Mouse (Mus musculus) R1 (cell line): ENCODE measurements around the gene Trim10.
"Not testable (repeated sequence)": the region's sequence is repeated elsewhere in the genome, so short reads cannot be mapped to it uniquely, and the experiment has no call there.

Experiments
- DNase-seq: peaks from one replicate; pipeline ENCODE4 v3.0.0-alpha.2; 2018; ENCODE audit warnings: low read depth, low spot score

Trim10 gene

DNA sequence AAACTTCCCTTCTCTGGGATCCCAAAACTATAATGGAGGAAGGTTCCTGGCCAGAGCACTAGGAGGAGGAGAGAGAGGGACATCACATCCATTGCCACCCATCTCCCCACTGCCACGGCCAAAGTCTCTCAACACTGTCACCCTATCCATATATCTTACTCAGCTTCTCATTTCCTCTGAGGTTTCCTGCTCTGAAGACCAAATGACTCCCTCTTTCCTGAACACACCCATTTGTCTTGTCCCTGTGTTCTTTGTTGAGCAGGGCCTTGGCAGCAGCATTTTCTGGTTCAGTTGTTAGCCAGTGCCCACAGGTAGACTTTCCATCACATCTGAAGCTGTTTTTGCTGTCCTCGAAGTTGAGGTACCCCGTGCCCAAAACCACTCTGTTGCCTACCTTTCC is 11.2 kb upstream of the Trim10 start:
- no peak for DNase-seq

DNA sequence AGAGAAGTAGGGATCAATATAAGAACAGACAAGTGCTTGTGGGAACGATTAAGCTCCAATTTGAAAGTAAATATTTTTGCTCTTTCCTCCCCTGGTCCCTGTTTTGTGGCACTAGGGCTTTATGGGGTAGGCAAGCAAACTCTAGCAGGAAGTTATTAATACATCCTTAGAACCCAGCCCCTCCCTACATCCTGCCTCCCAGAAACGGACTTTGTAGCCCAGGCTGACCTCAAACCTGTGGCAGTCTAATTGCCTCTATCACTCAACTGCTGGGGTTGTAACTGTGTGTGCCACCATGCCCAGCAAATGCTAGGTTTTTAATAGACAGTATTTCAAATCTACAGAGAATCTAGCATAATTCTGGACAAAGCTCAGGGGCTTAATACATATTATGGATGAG is 7.7 kb upstream of the Trim10 start:
- no peak for DNase-seq

DNA sequence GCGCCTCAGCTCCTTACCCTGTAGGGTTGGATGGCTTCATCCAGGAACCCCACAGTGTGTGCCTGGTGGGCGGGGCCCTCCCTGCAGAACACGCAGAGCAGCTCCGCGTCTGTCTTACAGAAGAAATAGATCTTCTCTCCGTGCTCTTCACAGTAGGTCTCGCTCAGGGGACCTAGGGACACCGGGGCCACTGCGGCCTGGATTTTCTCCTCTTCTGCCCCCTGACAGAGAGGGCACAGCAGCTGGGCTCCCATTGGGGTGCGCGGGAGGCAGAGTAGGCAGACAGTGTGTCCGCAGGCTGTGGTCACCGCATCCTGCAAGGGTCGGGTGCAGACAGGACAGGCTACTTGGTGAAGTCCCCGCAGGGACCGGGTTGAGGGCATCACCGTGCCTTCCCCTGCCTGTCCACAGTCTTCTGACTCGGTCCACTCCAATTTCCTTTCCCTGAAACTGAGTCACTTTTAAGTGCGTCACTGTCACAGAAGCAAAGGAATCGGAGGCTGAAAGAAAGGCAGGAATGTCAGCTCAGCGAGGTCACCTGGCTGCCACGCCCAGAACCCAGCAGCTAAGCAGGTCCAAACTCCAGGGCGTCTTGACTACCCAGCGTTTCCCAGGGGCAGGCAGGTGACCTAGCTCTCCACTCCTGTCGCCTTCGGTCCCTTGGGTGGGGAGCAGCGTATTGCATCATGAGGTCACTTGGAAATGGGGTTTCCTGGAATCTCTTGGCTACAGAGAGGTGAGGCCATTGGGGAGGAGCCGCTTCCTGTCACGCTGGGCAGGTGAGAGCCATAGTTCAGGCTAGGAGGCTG is 2.5 kb upstream of the Trim10 start, which contains the start of gene Trim15:
Gene Trim15, minus strand, starts transcription at position 492 of the 809 bp plus-strand sequence.
- DNase-seq = peak; percentile 48

DNA sequence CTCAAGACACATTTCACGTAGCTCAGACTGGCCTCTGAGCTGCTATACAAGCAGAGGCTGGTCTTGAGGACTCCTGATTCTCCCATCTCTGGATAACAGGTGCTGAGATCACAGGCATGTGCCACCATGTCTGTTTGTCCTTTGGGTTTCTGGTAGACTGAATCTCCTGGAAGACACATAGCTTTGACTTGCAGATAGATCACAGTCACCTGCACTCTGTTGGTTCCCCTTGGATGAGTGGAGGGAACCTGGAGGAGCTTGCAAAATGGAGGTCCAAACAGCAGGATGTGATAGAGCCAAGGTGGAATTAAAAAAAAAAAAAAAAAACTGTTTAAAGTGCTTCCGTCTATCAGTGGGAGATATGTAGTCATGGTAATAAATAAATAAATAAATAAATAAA is 538 bp upstream of the Trim10 start:
- no peak for DNase-seq

DNA sequence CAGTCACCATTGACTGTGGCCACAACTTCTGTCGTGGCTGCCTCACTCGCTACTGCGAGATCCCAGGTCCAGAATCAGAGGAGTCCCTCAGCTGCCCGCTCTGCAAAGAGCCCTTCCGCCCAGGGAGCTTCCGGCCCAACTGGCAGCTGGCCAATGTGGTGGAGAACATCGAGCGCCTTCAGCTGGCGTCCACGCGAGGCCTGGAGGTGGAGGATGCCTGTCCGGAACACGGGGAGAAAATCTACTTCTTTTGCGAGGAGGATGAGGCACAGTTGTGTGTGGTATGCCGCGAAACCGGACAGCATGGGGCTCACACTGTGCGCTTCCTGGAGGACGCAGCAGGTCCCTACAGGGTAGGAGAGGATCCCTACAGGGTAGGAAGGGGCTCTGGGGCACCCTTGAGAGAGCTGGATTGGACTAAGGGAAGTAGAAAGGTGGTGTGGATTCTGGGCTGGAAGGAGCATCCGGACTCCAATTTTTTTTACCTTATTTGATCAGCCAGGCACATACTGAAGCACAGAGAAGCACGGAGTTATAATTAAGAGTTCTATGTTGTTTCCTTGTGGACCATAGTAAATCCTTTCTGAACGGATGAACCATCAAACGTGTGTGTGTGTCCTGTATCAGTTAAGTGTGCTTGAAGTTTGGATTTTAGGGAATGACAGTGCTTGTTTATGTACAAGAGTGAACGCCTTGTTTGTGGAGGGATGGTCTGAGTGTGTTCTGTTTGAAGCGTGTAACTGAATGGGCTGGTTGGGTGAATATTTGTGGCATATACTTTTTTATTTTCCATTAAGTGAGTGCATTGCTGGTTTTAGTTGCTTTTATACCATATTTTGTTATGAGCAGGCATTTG is 809 bp downstream of the Trim10 start:
- no peak for DNase-seq

DNA sequence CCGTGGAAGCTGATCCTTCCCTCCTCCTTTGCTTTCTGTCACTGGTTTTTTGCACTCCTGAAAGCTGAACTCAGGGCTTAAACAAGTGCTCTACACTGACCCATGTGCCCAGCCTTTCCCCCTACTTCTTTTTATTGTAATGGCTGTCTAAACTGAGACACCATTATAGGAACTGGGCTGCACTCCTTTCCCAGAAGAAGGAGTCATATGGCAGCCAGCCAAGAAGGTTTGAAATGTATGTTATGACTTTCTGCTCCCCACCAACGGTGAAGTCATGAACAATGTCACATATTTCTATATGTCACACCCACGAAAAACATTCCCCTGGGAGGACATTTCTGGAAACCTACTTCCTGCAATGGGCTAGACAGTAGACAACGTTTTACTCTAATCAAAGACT is 5.3 kb downstream of the Trim10 start:
- DNase-seq = no peak

DNA sequence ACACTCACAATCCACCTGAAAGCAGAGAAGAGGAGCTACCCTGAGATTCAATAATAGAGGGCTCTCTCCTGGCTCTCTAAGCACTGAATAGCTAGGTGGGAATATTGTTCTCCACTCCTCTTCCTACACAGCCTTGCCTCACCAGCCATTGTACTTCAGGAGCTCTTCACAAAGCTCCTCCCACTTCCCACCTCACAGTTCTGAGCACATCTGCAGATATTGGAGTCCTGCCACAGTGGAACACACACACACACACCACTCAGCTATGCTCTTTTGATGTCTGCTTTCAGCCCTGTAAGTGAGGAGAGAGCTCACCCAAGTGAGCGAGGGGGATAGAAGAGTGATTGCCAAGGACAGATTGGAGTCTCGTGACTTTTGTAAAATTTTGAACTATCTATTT is 14.0 kb downstream of the Trim10 start:
- DNase-seq = no peak

DNA sequence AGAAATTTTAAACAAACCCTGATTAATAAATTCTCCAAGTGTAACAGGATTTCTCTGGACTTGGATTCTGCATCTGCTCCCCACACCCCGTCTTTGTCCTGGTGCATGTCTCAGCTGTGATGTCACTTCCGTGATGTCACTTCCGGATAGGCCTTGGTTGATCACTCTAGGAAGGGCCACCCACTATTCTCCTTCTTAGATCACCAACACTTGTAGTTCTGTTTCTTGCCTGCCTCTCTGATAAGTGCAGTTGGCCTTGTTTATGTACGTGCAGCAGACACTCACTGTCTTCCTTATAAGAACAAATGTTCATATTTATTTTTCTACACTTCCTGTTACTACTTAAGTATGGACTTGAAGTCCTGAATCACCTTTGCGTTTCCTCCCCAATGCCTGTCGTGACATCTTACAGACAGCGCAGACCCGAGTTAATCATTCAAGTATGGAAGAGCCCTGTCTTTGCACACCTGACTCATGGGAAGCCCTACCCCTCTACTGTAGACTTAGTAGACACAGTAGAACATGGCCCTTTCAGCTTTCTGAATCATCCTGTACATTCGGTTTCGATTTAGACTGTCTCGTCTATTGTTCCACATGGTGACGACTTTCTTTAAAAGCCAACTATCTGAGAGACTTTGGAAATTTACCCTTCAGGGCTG is 15.9 kb downstream of the Trim10 start:
- no peak for DNase-seq

DNA sequence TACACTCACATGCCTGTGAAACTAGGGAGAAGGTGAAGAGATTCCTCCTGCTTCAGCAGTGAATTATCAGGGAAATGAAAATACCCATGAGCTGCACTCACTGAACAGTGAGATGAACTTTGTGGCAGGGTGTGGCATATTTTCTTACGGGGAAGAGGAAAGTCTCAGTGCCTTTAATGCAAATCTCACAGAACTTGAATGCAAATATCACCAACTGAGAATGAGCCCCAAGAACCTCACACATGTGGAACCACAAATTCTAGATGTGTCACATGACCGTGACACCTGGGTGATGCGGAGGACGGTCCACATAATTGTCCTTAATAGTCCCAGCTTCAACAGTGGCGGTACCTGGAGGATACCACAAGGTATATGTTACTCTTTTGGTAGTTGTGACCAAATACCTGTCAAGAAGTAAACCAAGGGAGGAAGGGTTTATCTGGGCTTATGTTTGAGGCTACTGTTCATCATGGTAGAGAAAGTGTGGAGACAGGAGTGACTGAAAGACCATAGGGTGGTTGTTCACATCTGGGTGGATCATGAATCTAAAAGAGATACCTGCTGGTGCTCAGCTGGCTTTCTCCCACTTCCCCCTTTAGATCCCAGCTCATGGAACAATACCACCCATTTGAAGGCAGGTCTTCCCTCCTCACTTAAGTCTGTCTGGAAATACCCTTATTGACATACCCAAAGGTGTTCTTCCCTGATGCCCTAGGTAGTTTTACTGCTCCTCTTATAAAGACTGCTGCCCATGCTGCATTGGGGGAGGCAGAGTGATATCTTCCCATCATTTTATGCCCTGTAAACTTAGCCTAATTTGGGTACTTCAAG is 20.9 kb downstream of the Trim10 start, which contains the start of gene Trim40:
Gene Trim40, minus strand, starts transcription at position 51 of the 831 bp plus-strand sequence.
- DNase-seq = no peak

DNA sequence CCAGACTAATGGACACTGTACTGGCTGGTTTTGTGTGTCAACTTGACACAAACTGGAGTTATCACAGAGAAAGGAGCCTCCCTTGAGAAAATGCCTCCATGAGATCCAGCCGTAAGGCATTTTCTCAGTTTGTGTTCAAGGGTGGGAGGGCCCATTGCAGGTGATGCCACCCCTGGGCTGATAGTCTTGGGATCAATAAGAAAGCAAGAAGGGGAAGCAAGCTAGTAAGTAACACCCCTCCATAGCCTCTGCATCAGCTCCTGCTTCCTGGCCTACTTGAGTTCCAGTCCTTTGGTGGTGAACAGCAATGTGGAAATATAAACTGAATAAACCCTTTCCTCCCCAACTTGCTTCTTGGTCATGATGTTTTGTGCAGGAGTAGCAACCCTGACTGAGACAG is 22.1 kb downstream of the Trim10 start:
- not testable (repeated sequence) for DNase-seq

DNA sequence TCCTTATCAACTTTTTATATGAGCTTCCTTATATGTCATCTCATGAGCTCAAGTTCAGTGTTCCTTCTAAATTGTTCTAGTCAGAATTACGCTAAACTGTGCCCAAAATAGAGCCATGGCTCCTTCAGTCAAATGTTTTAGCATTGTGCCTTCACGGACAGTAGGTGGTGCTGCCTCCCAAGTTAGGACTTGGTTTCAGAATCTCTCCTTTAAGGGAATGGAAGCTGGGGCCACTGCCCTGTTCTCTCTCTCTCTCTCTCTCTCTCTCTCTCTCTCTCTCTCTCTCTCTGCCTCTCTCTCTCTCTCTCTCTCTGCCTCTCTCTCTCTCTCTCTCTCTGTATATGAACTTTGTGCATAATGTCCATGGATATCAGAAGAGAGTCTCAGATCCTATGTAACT is 23.0 kb downstream of the Trim10 start:
- DNase-seq = peak; percentile 71

DNA sequence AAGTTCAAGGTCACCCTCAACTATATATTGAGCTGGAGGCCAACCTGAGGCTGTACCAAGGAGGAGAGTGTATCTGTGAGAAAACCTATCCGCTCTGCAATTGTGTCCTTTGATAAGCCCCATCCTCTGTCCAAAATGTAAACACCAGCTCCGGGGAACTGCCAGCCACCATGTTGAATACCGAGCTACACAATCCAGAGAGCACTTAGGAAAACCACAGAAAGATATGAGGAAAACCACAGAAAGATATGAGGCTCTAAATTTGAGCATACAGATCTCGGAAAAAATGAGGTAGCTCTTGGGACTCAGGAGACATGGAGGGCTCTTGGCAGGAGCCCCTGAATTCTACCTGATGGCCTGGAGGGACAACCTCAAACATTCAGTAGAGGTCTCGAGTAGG is 24.0 kb downstream of the Trim10 start:
- no peak for DNase-seq

DNA sequence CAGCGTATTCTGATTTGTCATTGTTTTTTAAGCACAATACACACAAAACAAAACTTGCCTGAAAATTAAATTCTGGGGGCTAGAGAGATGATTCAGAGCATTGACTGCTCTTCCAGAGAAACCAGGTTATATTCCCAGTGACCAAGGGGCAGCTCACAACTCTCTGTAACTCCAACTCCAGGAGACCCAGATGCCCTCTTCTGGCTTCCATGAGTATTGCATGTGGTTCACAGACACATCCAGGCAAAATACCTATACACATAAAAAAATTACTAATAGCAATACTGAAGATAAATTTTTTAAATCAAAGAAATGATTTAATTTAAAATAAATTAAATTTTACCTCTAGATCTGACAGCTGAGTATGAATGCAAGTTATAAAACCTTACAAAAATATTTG is 27.2 kb downstream of the Trim10 start:
- DNase-seq = peak; percentile 69

DNA sequence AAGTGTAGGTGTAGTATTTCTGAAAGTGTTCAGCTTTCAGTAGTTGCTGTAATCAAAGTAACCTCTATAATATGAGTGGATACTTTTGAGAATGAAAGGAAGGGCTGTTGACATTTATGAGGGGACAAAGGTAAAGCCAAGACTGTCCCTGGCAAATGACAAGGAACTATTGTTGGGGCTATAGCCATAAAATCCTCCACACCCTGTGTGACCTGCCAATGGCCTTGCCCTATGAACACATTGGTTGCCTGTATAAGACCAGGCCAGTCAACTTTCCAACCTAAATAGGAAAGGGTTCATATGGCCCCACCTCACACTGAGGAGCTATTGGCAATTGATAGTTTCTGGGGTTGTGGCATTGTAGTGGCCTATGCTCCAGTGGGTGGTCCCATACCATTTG is 27.7 kb downstream of the Trim10 start:
- DNase-seq = no peak

DNA sequence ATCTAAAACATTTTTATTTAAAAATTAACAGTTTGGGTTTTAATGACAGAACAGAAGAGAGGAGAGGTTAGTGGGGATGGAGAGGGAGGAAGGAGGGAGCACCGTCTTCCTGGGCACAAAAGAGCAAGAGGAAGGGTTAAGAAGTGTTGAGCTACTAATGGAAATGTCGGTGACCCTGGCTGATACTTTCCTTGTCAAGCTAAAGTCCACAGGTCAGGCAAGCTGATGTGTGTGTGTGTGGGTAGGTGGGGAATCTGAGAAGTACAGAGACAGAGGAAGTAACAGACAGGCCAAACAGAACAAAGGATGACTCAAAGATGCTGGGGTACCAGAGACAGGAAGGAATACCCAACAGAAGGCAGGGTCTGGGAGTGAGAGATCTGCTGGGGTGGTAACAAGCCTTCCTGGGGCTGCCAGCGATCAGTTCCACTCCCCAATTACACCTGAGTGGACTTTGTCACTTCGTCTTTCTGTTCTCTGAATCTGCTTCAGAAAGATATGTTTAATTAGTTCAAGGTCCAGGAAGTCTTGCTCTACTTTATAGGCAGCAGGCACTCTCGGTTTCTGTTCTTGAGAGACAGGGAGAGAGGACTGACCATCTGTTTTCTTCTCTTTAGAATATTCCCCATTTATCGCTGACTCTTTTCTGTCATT is 28.3 kb downstream of the Trim10 start, which contains the start of gene Trim31:
Gene Trim31, plus strand, starts transcription at position 567 of the 654 bp plus-strand sequence.
- no peak for DNase-seq

DNA sequence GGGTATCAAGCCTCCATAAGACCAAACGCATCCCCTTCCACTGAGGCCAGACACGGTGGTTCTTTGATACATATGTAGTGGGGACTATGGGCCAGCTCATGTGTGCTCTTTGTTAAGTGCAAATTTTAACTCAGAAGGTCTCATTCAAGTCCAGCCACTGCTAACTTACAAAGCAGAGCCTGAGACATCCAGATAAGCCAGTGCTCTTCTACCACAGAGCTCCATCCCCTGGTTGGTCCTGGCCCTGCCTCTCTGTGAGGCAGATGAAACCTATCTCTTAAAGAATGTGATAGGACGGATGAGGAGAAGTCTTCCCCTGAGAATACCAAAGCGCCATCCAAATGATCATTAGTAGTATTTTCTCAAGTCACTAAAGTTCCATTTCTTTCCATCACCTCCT is 30.0 kb downstream of the Trim10 start:
- DNase-seq = no peak

DNA sequence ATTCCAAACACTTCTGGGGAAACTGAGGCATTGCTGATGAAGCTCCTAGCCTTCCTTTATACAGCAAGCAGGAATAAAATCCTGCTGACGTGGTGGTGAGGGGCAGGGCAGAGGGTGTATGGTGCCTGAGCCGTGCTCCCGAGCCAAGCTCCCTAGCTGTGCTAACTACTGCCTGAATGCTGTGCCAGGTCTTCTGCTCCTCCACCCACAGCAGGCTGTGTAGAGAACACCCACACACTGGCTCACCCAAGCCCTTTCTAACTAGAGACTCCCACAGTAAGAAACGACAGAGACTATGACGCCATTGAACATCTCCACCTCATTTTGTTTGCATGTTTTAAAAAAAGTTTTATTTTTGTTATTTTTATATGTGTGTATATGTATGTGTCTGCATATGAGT is 30.6 kb downstream of the Trim10 start:
- DNase-seq = no peak

DNA sequence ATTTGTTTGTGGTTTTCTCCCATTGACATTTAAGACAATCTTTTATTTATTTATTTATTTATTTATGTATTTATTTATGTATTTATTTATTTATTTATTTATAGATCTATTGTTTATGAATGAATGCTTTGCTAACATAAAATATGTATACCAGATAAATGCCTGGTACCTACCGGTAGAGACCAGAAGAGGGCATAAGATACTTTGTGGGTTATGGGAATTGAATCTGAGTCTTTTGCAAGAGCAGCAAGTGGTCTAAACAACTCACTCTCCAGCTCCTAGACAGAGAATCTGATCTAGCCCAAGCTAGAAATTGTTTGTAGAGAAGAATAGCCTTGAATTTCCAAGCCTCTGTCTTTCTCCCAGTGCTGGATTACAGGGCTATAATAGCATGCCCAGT is 31.3 kb downstream of the Trim10 start:
- no peak for DNase-seq

DNA sequence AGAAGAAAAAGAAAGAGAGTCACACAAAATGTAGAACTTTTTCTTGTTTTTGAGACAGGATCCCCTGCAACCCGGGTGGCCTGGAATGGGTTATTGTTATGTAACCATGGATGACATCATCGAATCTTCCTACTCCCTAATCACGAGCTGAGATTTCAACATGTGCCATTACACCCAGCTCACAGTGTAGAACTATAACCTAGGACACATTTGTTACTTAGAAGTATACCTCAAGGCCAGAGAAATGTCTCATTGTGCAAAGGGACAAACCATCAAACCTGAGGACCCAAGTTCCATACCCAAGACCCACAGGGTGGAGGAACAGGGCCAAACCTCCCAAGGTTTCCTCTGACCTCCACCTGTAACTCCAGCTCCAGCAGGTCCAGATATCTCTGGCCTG is 34.3 kb downstream of the Trim10 start:
- DNase-seq = no peak

DNA sequence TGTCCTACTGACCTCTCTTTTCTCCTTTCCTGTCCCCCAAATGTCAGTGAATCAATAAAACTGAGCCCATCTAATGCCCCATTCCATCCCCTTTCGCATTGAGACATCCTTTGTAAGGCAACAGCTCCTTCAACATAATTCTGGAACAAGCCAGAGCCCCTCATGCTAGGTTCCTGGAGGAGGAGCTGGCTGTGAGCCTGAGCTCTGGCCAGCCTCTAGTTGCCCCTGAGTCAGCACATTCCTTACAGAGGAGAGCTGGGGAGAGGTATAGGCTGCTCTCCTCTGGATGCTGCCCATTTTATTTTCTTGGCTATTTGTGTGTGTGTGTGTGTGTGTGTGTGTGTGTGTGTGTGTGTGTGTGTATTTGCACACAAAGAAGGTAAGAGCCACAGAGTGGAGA is 38.9 kb downstream of the Trim10 start:
- DNase-seq = no peak

DNA sequence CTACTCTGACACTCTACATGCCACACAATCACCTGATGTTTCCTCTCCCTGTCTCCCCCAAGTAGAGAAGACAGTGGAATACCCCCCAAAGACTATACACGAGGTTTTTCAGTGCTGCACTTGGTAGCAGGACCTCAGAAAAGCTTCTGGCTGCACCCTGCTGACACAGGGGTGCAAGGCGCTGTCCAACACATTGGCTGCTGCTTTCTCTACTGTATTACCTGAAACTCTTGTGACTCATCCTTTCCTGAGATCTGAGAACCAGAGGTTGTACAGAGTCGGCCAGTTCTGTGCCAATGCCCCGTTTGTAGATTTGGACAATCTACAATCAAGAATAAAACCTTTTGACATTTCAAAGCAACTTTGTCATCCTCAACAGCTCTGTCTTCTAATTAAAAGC is 40.4 kb downstream of the Trim10 start:
- peak; percentile 28 for DNase-seq
